Mouse (Mus musculus): ENCODE measurements around the gene H2-M10.6.
"Not testable (repeated sequence)": the region's sequence is repeated elsewhere in the genome, so short reads cannot be mapped to it uniquely, and the experiment has no call there.

DNA sequence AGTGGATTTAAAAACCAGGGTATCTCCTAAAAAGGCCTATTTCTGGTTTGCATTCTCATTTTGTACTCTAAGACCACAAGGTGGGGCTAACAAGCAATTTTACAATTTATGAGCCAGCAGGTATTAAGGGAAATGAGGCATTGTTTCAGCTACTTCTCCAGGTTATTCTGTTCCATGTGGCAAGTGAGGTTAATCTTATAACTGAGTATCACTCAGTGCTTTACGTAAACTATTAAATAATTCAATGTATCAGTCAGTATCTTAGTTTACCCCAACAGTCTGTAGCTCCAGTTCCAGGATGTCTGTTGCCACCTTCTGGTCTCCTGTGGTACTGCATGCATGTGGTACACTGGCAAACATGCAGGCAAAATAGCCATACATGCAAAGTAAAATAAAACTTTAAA is 25.5 kb upstream of the H2-M10.6 start:
- TF ChIP-seq GATA1 (IDR thresholded peaks at IDR 0.05; ENCODE audit: borderline replicate concordance, low read length); FLI1 (IDR thresholded peaks at IDR 0.05; ENCODE audit: low read length): not testable (repeated sequence)

Measured in megakaryocyte, embryonic 14.5 days (primary cell).